Mouse (Mus musculus): ENCODE measurements around the gene Bik. TPM values are rescaled to one million over a fixed set of nuclear protein-coding genes. Genes with fewer than 3 reads are reported as not detected.
"Not testable (repeated sequence)": the region's sequence is repeated elsewhere in the genome, so short reads cannot be mapped to it uniquely, and the experiment has no call there.

The Bik gene
- total RNA-seq (2021) = 10 to 100 TPM; 11.2 to 12.9 TPM
- long read RNA-seq, experiment 1, partial matches to known transcripts = 0 of 3 reads
- long read RNA-seq, experiment 1, other reads (novel, unspliced or antisense) = 1 of 3 reads
- long read RNA-seq, experiment 2, transcript Bik-201 (5 exons, 942 nt) = major isoform, 5 of 9 reads
- long read RNA-seq, experiment 2, partial matches to known transcripts = 1 of 9 reads
- long read RNA-seq, experiment 2, other reads (novel, unspliced or antisense) = 3 of 9 reads

DNA sequence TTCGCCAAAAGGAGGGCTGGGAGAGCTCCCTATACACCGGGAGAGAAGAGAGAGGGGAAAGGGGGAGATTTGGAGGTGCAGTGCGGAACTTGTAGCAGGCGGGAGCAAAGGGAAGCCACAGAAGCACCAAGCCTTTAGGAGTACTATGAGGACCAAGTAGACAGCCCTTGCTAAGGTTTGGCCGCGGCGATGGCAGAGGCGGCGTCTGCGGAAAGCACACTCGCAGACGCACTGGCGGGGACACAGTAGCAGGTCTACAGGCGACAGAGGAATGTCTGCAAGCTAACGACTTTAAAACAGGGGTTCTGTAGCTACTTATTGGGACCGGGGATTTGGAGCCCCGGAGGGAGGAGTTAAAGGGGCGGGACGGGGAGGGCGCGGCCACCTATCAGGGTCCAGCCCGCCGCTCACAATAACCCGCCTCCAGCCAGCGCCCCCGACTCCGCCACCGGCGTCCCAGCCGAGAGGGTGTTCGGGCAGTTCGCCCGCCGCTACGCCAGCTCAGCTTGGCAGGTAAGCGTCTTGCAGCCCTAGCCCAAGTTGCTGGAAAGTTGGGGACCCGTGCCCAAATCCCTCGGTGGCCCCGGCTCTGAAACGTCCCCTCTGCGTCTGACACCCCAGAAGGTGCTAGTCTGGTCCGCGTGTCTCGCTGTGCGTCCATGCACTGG, at the start of gene Bik:
Gene Bik, plus strand, starts transcription at position 439 of the 668 bp plus-strand sequence.
- intact Hi-C loops (cut with DNase I) = no loop called here
- peak; percentile 78 to 80 for DNase-seq

DNA sequence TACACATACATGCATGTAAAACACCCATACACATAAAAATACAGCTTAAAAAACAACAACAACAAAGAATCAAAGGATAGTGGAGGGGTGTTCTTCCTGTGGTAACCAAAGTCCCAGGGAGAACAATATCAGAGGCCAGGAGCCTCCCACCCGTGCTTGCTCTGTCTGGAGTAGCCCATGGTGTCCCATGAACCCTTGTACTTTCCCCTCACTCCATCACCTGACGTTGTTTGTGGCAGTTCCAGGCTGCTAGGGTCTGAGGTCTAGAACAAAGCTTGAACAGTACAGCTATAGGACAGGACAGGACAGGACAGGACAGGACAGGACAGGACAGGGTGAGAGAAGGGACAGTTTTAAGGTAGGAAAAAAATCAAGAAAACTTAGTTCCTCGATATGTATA, 48.6 kb upstream of the Bik start:
- DNase-seq = no peak
- intact Hi-C loops (cut with DNase I) = no loop called here

GRCm38 (mm10) chr15:83479818-83480217, 46.8 kb upstream of the Bik start:
- intact Hi-C loops (cut with DNase I) = loop anchor here (5.0 kb wide), 1 partner anchor 88 kb away; no protein-coding TSS in a partner anchor
- DNase-seq = no peak

- no peak for DNase-seq
- intact Hi-C loops (cut with DNase I) = loop anchor here (5.0 kb wide), 1 partner anchor 89 kb away; no protein-coding TSS in a partner anchor
Measured at GRCm38 (mm10) chr15:83481236-83481780, 45.4 kb upstream of the Bik start.

GRCm38 (mm10) chr15:83482645-83483224, 43.9 kb upstream of the Bik start:
- no peak for DNase-seq
- intact Hi-C loops (cut with DNase I) = loop anchor here (5.0 kb wide), 1 partner anchor 90 kb away; no protein-coding TSS in a partner anchor

GRCm38 (mm10) chr15:83483482-83483881, 43.2 kb upstream of the Bik start:
- peak in 1 of 2 experiments; percentile 52 for DNase-seq
- intact Hi-C loops (cut with DNase I) = loop anchor here (5.0 kb wide), 1 partner anchor 91 kb away; no protein-coding TSS in a partner anchor

DNA sequence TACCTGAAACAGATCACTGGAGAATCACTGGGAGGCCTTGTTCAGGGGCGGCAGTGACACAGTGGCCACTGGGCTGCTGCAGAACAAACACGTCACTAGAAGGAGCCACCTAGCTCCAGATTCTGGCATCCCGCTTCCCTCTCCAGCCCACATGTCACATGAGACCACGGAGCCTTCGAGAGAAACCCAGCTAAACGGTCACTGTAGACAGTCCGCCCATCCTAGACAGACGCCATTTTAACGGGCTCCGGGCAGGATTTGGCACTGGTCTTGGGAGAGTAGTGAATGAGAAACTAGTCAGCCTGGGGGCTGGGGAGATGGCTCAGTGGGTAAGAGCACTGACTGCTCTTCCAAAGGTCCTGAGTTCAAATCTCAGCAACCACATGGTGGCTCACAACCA, 42.4 kb upstream of the Bik start:
- intact Hi-C loops (cut with DNase I) = loop anchor here (5.0 kb wide), 1 partner anchor 92 kb away; no protein-coding TSS in a partner anchor
- no peak for DNase-seq

DNA sequence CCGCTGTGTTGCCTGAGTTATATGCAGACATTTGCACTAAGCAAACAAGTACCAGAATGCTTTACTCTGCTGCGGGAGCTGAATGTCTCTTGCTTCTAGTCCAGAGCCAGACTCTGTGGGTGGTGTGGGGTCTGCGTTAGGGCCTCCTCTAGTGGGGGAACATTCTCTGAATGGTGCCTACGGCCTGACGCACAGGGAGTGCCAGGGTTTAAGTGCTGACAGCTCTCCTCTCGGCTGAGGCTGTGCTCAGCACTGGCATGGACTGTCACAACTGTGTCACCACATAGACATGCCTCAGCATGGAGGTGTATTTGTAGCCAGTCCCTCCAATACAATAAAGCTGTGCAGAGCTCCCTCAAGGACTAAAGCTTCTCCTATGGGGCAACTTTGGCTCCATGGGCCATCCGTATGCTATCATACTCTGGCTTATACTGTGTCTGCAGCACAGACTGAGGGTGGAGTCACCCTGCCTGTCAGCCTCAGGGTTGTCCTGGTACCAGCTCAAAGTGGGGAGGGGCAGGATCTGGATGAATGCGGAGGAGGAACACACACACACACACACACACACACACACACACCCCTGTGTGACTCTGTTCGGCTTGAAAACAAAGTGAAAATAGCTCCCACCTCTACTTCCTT, 39.1 kb upstream of the Bik start:
- DNase-seq = peak; percentile 31 to 41

GRCm38 (mm10) chr15:83489471-83489870, 37.2 kb upstream of the Bik start:
- peak in 1 of 2 experiments; percentile 54 for DNase-seq
- intact Hi-C loops (cut with DNase I) = no loop called here

More for the DNA sequence above, 39.1 kb upstream of the Bik start:
- intact Hi-C loops (cut with DNase I) = no loop called here

DNA sequence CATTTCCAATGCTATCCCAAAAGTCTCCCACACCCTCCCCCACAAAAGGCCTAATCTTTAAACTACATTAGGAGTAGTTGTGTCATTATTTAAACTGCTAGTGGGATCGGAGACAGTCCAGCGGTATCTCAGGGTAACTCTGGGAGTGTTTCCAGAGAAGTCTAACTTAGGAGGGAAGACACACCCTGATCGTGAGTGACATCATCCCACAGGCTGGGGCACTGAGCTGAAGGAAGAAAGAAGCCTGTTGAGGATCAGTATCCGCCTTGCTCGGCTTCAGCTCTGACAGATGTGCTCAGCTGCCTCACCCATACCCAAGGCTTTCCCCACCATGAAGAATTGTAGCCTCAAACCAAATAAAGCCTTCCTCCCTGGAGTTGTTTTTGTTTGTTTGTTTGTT, 34.8 kb upstream of the Bik start:
- intact Hi-C loops (cut with DNase I) = no loop called here
- DNase-seq = peak; percentile 30 to 45

- intact Hi-C loops (cut with DNase I) = no loop called here
- no peak for DNase-seq
Measured at GRCm38 (mm10) chr15:83493856-83494571, 32.6 kb upstream of the Bik start.

GRCm38 (mm10) chr15:83494572-83494920, 32.1 kb upstream of the Bik start:
- DNase-seq = no peak
- intact Hi-C loops (cut with DNase I) = no loop called here

DNA sequence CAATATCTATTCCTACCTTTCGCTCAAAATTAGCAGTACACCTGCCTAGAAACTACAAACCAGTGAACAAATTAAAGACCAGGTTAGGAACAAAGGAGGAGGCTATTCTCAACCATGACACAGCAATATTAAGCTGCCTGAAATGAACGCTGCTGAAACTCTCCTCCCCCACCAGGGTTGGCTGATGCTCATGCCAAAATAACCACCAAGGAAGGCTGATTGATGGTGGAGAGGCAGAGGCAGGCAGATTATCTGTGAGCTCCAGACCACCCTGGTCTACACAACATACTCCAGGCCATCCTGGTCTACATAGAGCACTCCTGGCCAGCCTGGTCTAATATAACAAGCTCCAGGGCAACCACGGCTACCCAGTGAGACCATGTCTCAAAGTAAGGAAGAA, 31.5 kb upstream of the Bik start:
- no peak for DNase-seq
- intact Hi-C loops (cut with DNase I) = no loop called here

DNA sequence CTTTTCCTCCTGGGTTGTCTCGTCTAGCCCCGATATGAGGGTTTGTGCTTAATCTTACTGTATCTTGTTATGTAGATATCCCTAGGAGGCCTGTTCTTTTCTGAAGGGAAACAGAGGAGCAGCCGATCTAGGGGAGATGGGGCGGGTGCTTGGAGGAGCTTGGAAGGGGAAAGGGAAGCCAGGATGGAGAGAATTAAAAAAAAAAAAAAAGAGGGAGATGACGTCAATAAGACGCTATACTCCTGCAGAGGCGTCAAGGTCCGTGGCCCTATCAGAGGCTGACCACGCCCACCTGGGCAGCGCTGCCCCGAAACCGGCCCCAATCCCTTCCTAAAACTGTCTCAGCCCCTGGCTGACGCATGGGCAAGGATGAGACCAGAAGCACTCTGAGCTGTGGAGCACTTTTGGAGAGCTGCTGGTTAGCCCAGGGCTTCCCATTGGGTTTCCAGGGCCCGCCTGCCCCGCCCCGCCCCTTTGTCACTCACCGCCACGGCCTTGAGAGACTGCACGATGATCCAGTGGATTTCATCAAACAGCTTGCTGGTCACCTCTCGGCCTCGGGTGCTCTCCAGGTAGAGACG, 30.8 kb upstream of the Bik start:
- DNase-seq = no peak
- intact Hi-C loops (cut with DNase I) = no loop called here

- intact Hi-C loops (cut with DNase I) = no loop called here
- no peak for DNase-seq
Measured at GRCm38 (mm10) chr15:83497299-83497698, 29.4 kb upstream of the Bik start.

DNA sequence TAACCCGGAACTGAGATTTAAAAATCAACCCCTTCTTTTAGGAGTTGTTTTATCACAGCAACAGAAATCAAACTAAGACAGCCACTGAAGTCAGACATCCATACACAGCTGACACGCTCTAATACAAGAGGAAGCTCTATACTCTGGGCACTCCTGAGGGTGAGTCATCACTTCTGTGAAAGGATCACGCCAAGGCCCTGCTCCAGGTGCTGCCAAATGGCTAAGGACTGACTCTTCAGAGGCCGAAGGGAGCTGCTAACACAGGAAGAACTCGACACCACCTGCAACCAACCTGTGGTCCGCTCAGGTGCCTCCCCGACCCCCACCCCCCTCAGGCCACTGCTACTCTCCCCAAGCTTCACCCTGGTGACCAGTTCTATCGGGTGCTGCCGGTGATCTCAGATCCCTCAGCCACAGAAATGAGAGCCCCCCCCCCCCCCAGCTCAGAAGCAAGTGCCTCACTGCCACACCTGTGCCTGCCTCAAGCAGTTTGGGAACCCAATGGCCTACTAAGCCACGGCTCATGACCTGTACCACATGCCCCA, 27.4 kb upstream of the Bik start:
- intact Hi-C loops (cut with DNase I) = no loop called here
- no peak for DNase-seq

DNA sequence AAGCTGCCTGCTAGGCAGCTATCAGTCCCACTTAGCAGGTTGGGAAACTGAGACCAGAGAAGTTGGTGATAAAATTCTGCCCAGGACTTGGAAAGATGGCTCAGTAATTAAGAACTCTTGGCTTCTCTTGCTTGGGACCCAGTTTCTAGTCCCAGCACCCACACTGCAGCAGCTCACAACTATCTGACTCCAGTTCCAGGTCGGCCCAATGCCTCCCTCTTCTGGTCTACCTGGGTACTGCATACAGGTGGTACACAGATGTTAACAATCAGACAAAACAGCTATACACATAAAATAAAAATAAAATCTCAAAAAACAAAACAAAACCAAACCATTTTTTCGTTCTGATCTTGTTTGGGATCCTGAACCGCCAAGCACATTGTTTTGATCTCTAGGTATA, 26.3 kb upstream of the Bik start:
- intact Hi-C loops (cut with DNase I) = no loop called here
- peak; percentile 39 to 55 for DNase-seq

DNA sequence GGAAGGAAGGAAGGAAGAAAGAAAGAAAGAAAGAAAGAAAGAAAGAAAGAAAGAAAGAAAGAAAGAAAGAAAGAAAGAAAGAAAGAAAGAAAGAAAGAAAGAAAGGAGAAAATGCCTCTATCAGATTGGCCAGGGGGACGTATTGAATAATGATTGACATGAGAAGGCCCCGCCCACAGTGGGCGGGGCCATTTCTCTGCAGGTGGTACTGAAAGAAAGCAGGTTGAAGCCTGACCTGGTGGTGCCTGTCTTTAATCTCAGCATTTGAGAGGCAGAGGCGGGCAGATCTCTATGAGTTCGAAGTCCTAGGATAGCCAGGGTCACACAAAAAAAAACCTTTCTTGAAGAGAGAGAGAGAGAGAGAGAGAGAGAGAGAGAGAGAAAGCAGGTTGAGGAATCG, 25.2 kb upstream of the Bik start:
- intact Hi-C loops (cut with DNase I) = not testable (repeated sequence)

More for the DNA sequence above, 25.2 kb upstream of the Bik start:
- not testable (repeated sequence) for DNase-seq

Measured in heart, postnatal 14 days (tissue).